Mouse (Mus musculus) stomach, postnatal 0 days (tissue): ENCODE measurements around the gene Zfp512b.

Experiments used
- CTCF ChIP-seq: IDR thresholded peaks from 2 replicates; pipeline ENCODE4 v1.5.1; 2016; ENCODE audit warnings: antibody characterized with exemption, low read depth, mild to moderate bottlenecking, moderate library complexity
- EP300 ChIP-seq: optimal IDR thresholded peaks from 2 replicates; pipeline ENCODE3; 2016; ENCODE audit warnings: antibody characterized with exemption

DNA sequence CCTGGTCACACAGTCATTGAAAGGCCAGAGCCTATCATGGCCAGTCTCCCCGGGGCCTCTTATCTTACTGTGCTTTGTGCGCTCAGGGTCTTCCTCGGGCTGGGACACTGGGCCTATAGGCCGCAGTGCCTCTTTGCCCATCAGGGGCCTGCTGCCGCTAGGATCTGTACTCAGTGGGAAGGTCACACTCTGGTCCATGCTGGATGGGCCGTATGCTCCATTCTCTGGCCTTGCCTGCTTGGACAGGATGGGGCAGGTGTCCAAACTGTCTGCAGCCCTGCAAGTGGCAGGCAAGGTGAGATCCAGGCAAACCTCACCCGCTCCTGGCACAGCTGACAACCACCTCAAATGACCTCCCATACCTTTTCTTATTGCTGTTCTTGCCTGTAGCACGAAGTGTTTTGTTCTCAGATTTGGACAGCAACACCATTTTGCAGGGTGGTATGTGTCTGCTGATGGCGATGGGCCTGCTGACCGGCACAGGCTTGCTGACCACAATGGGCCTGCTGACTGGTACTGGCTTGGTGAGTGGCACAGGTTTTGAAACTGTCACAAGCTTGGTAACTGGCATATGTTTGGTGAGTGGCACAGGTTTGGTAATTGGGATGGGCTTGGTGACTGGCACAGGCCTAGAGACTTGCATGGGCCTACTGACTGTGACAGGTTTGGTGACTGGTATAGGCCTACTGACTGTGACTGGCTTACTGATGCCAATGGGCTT lies 3.4 kb downstream of the Zfp512b start:
- TF ChIP-seq CTCF (no peak), EP300 (no peak)
